Mouse (Mus musculus) layer of hippocampus, adult 2 months (tissue): ENCODE results near the gene Gm14139. TPM values are rescaled to one million over a fixed set of nuclear protein-coding genes. Genes with fewer than 3 reads are reported as not detected.
A peak's percentile ranks its signal among the peaks of the same experiment; 100 is the strongest.
"Not testable (repeated sequence)": the region's sequence is repeated elsewhere in the genome, so short reads cannot be mapped to it uniquely, and the experiment has no call there.

ENCODE experiments used
- DNase-seq, 2 experiments: peaks; one replicate each; pipeline ENCODE4 v3.0.0; 2022; ENCODE audit warnings: low spot score in 2 of 2
- H3K27ac ChIP-seq: fragments of 200-600 bp; 2 replicates; pipeline ENCODE4 v1.8.1; 2022
- H3K4me3 ChIP-seq: fragments of 200-600 bp; 2 replicates; pipeline ENCODE4 v1.8.1; 2022; ENCODE audit warnings: mild to moderate bottlenecking
- CTCF ChIP-seq: fragments of 200-600 bp; conservative IDR thresholded peaks from 2 replicates; pipeline ENCODE4 v1.8.1; 2022; ENCODE audit warnings: antibody characterized with exemption, mild to moderate bottlenecking, moderate library complexity
- long read RNA-seq, 2 experiments: library from polyadenylated mRNA; stranded (forward); transcript quantifications; one replicate each; pipeline ENCODE4 v2.0.0; 2021; ENCODE audit warnings: borderline mapping rate in 2 of 2
- total RNA-seq, 2 experiments: library from RNA; stranded (reverse); gene quantifications; 2 replicates each; pipeline ENCODE4 v1.2.3; 2021

The Gm14139 gene
- not detected for total RNA-seq
- long read RNA-seq, experiment 1 = 0 reads
- long read RNA-seq, experiment 2 = 0 reads

GRCm38 (mm10) chr2:150181570-150181999, at the start of gene Gm14139:
Gene Gm14139 (plus strand): TSS chr2:150181755.
- H3K27ac ChIP-seq, DNase-seq, H3K4me3 ChIP-seq: not testable (repeated sequence)

GRCm38 (mm10) chr2:150132002-150132401, 49.6 kb upstream of the Gm14139 start:
- H3K27ac ChIP-seq, H3K4me3 ChIP-seq, DNase-seq: not testable (repeated sequence)

- no peak for TF ChIP-seq CTCF
- no peak overlapping the region for H3K27ac ChIP-seq
- no peak for DNase-seq
Observed at GRCm38 (mm10) chr2:150132773-150133172, 48.8 kb upstream of the Gm14139 start.

GRCm38 (mm10) chr2:150136435-150136897, 45.1 kb upstream of the Gm14139 start, which contains the start of gene Zfp120:
Gene Zfp120 (minus strand): TSS chr2:150136708.
- H3K27ac ChIP-seq = peak within 1 kb of the TSS; percentile 87
- peak; percentile 82 to 90 for DNase-seq
- TF ChIP-seq CTCF = no peak
- H3K4me3 ChIP-seq = peak within 1 kb of the TSS; percentile 97

More at GRCm38 (mm10) chr2:150132773-150133172, 48.8 kb upstream of the Gm14139 start:
- H3K4me3 ChIP-seq = no peak overlapping the region

- no peak for TF ChIP-seq CTCF
- Histone ChIP-seq H3K4me3 (no peak overlapping the region), H3K27ac (no peak overlapping the region)
- no peak for DNase-seq
Observed at GRCm38 (mm10) chr2:150166703-150167102, 14.9 kb upstream of the Gm14139 start.

- no peak overlapping the region for H3K27ac ChIP-seq
- no peak for TF ChIP-seq CTCF
- no peak for DNase-seq
- no peak overlapping the region for H3K4me3 ChIP-seq
Observed at GRCm38 (mm10) chr2:150173833-150174232, 7.7 kb upstream of the Gm14139 start.

- not testable (repeated sequence) for H3K27ac ChIP-seq, DNase-seq, H3K4me3 ChIP-seq
Observed at GRCm38 (mm10) chr2:150179579-150179978, 2.0 kb upstream of the Gm14139 start, which contains the start of gene Gm10770. Gene Gm10770 (minus strand): TSS chr2:150179679.

GRCm38 (mm10) chr2:150181046-150181445, 509 bp upstream of the Gm14139 start:
- H3K27ac ChIP-seq, DNase-seq: not testable (repeated sequence)

GRCm38 (mm10) chr2:150217600-150218362, 36.2 kb downstream of the Gm14139 start, which contains the start of gene Zfp937:
Gene Zfp937 (plus strand): TSS chr2:150218073.
- H3K4me3 ChIP-seq = peak within 1 kb of the TSS; percentile 54
- DNase-seq = peak; percentile 76 to 83
- peak within 1 kb of the TSS; percentile 33; the same call in 1 of the 2 replicates for H3K27ac ChIP-seq

More at GRCm38 (mm10) chr2:150181046-150181445, 509 bp upstream of the Gm14139 start:
- H3K4me3 ChIP-seq = not testable (repeated sequence)

GRCm38 (mm10) chr2:150218363-150218725, 36.8 kb downstream of the Gm14139 start:
- peak overlapping the region; percentile 54 for H3K4me3 ChIP-seq
- DNase-seq, H3K27ac ChIP-seq: not testable (repeated sequence)

- not testable (repeated sequence) for H3K4me3 ChIP-seq, H3K27ac ChIP-seq, DNase-seq
Observed at GRCm38 (mm10) chr2:150223263-150223662, 41.7 kb downstream of the Gm14139 start.

Other genes with a start within 250 kb of the Gm14139 start
- 10 to 100 TPM; 10.9 to 11.4 TPM for gene Zfp120, start 45.0 kb upstream of the Gm14139 start, total RNA-seq
- not detected for gene Gm10770, start 2.1 kb upstream of the Gm14139 start, total RNA-seq
- 10 to 100 TPM; 10.1 to 11.8 TPM for gene Zfp937, start 36.3 kb downstream of the Gm14139 start, total RNA-seq
- gene Gm21994, start 73.8 kb downstream of the Gm14139 start, total RNA-seq = 1 to 10 TPM; 5.5 to 5.7 TPM
- gene Gm14124, start 75.8 kb downstream of the Gm14139 start, total RNA-seq = under 1 TPM; 0.15 to 0.18 TPM
- 1 to 10 TPM; 3.2 to 3.3 TPM for gene Gm10130, start 141.9 kb downstream of the Gm14139 start, total RNA-seq
- gene 3300002I08Rik, start 181.0 kb downstream of the Gm14139 start, total RNA-seq = 1 to 10 TPM; 8.9 to 9.5 TPM